Mouse (Mus musculus): ENCODE measurements around the gene Polr2g.
"Not testable (repeated sequence)": the region's sequence is repeated elsewhere in the genome, so short reads cannot be mapped to it uniquely, and the experiment has no call there.

Polr2g gene

GRCm38 (mm10) chr19:8798264-8798946, at the start of gene Polr2g:
Gene Polr2g (minus strand): TSS chr19:8798577.
- peak; percentile 54 for DNase-seq (ENCODE audit: low spot score)

GRCm38 (mm10) chr19:8844371-8845129, 46.2 kb upstream of the Polr2g start:
- DNase-seq (ENCODE audit: low spot score) = peak; percentile 53

GRCm38 (mm10) chr19:8842961-8843360, 44.6 kb upstream of the Polr2g start:
- no peak for DNase-seq (ENCODE audit: low spot score)

- DNase-seq (ENCODE audit: low spot score) = no peak
Measured at GRCm38 (mm10) chr19:8841012-8841411, 42.6 kb upstream of the Polr2g start.

- no peak for DNase-seq (ENCODE audit: low spot score)
Measured at GRCm38 (mm10) chr19:8839908-8840791, 41.8 kb upstream of the Polr2g start.

- no peak for DNase-seq (ENCODE audit: low spot score)
Measured at GRCm38 (mm10) chr19:8839103-8839907, 40.9 kb upstream of the Polr2g start, which contains the start of gene Gng3. Gene Gng3 (minus strand): TSS chr19:8839194.

- DNase-seq (ENCODE audit: low spot score) = no peak
Measured at GRCm38 (mm10) chr19:8838041-8838730, 39.8 kb upstream of the Polr2g start.

- DNase-seq (ENCODE audit: low spot score) = no peak
Measured at GRCm38 (mm10) chr19:8837251-8837791, 38.9 kb upstream of the Polr2g start, which contains the start of gene Bscl2. Gene Bscl2 (plus strand): TSS chr19:8837467.

- DNase-seq (ENCODE audit: low spot score) = not testable (repeated sequence)
Measured at GRCm38 (mm10) chr19:8836327-8836726, 38.0 kb upstream of the Polr2g start.

- no peak for DNase-seq (ENCODE audit: low spot score)
Measured at GRCm38 (mm10) chr19:8832971-8833370, 34.6 kb upstream of the Polr2g start.

- DNase-seq (ENCODE audit: low spot score) = no peak
Measured at GRCm38 (mm10) chr19:8831262-8831661, 32.9 kb upstream of the Polr2g start.

- DNase-seq (ENCODE audit: low spot score) = no peak
Measured at GRCm38 (mm10) chr19:8830664-8831063, 32.3 kb upstream of the Polr2g start.

- DNase-seq (ENCODE audit: low spot score) = no peak
Measured at GRCm38 (mm10) chr19:8829660-8830059, 31.3 kb upstream of the Polr2g start, which contains the start of gene AC129217.1. Gene AC129217.1 (plus strand): TSS chr19:8829773.

- no peak for DNase-seq (ENCODE audit: low spot score)
Measured at GRCm38 (mm10) chr19:8822696-8823095, 24.3 kb upstream of the Polr2g start.

GRCm38 (mm10) chr19:8821146-8821545, 22.8 kb upstream of the Polr2g start:
- DNase-seq (ENCODE audit: low spot score) = no peak

GRCm38 (mm10) chr19:8820424-8820956, 22.1 kb upstream of the Polr2g start:
- no peak for DNase-seq (ENCODE audit: low spot score)

- DNase-seq (ENCODE audit: low spot score) = peak; percentile 93
Measured at GRCm38 (mm10) chr19:8819596-8820423, 21.4 kb upstream of the Polr2g start, which contains the start of gene Hnrnpul2. Gene Hnrnpul2 (plus strand): TSS chr19:8820010.

- peak; percentile 76 for DNase-seq (ENCODE audit: low spot score)
Measured at GRCm38 (mm10) chr19:8818801-8819595, 20.6 kb upstream of the Polr2g start, which contains the start of gene Ttc9c. Gene Ttc9c (minus strand): TSS chr19:8819333.
